Comparison of ENCODE assay signal across 8 mouse cellular contexts in genomic region chr5:148885821-148886609, GRCm38 (mm10). TPM values are rescaled to one million over a fixed set of nuclear protein-coding genes. Genes with fewer than 3 reads are reported as not detected.
DNase-seq lines count a peak whose midpoint lies in the region; TF ChIP-seq lines count a peak whose summit lies in the region.

No protein-coding gene starts in this region.

- H3K4me1 ChIP-seq in ES-Bruce4 (ENCODE audit: control insufficient read depth, insufficient read depth, low read length): no peaks in the 10 kb centered on the region
- no peaks in the 10 kb centered on the region for H3K4me1 ChIP-seq in liver, adult 2 months (ENCODE audit: control insufficient read depth, insufficient read depth, low read length)

- no peak for TF ChIP-seq CTCF in ES-Bruce4 (IDR thresholded peaks at IDR 0.05; ENCODE audit: low read depth, low read length)
- TF ChIP-seq CTCF in brain, embryonic 14.5 days (IDR thresholded peaks at IDR 0.05; ENCODE audit: borderline replicate concordance, extremely low read depth, insufficient read depth, insufficient read length): no peak
- TF ChIP-seq CTCF in liver, adult 2 months (IDR thresholded peaks at IDR 0.05; ENCODE audit: low read depth, low read length): no peak

- H3K9ac ChIP-seq in ES-Bruce4 (ENCODE audit: low read depth, poor library complexity, severe bottlenecking): no peak overlapping the region
- H3K9ac ChIP-seq in liver, adult 2 months (ENCODE audit: low read depth, low read length): no peak overlapping the region

- H3K9me3 ChIP-seq in ES-Bruce4 (replicated peaks; ENCODE audit: control insufficient read depth, insufficient read depth, low read length, poor library complexity, severe bottlenecking): no peaks in the 10 kb centered on the region

- peak; percentile 78 for DNase-seq in brain, embryonic 14.5 days (ENCODE audit: low read depth)
- DNase-seq in heart, postnatal 4 days: peak; percentile 33
- DNase-seq in liver, adult 2 months (ENCODE audit: extremely low read depth, low read depth, low spot score): peak; percentile 23
- peak; percentile 45 for DNase-seq in naive thymus-derived CD4-positive, alpha-beta T cell, adult 2 months (ENCODE audit: low read depth)
- DNase-seq in right cerebral cortex, postnatal 4 days: no peak
- no peak for DNase-seq in cerebellum, postnatal 25 days
- no peak for DNase-seq in layer of hippocampus, adult 9-11 months

- H3K27me3 ChIP-seq in ES-Bruce4 (ENCODE audit: control insufficient read depth, insufficient read depth, low read length, poor library complexity, severe bottlenecking): no peaks in the 10 kb centered on the region
- H3K27me3 ChIP-seq in liver, adult 2 months (ENCODE audit: control insufficient read depth, insufficient read depth, low read length): no peaks in the 10 kb centered on the region

- WGBS in liver, adult 2 months: 68% methylated on average over 22 of the region's 22 CpGs

- peak; percentile 10 for TF ChIP-seq POLR2A in ES-Bruce4 (IDR thresholded peaks at IDR 0.05; ENCODE audit: insufficient read depth, low read length)
- TF ChIP-seq POLR2A in brain, embryonic 14.5 days (IDR thresholded peaks at IDR 0.05; ENCODE audit: borderline replicate concordance, extremely low read depth, insufficient read depth, insufficient read length, poor library complexity, severe bottlenecking): no peak
- no peak for TF ChIP-seq POLR2A in liver, adult 2 months (IDR thresholded peaks at IDR 0.05; ENCODE audit: extremely low read depth, insufficient read depth, low read length)

- TF ChIP-seq EP300 in ES-Bruce4 (IDR thresholded peaks at IDR 0.05; ENCODE audit: insufficient read depth, low read depth, low read length): no peak

- no peaks in the 10 kb centered on the region for H3K79me2 ChIP-seq in liver, adult 2 months (ENCODE audit: control insufficient read depth, insufficient read depth, low read length)

- H3K36me3 ChIP-seq in ES-Bruce4 (ENCODE audit: control insufficient read depth, insufficient read depth, low read length, poor library complexity, severe bottlenecking): no peaks in the 10 kb centered on the region
- H3K36me3 ChIP-seq in liver, adult 2 months (ENCODE audit: control insufficient read depth, insufficient read depth, low read length): peaks cover 4% of the 10 kb centered on the region

- H3K27ac ChIP-seq in ES-Bruce4 (ENCODE audit: insufficient read depth, low read length): no peak overlapping the region
- no peak overlapping the region for H3K27ac ChIP-seq in liver, adult 2 months (replicated peaks; ENCODE audit: insufficient read depth, low read depth, low read length)

- peak overlapping the region; percentile 49 for H3K4me3 ChIP-seq in ES-Bruce4 (ENCODE audit: low read depth, low read length)
- H3K4me3 ChIP-seq in liver, adult 2 months (ENCODE audit: insufficient read depth, low read depth, low read length): no peak overlapping the region

RNA-seq across cellular contexts. Expression of gene Katnal1, which starts 43.1 kb away (rescaled TPM):
- polyA plus RNA-seq in ES-Bruce4 (2011; ENCODE audit: insufficient read depth, insufficient read length, low read depth, missing spikeins): 10.3 and 10.5 TPM in 2 replicates
- polyA plus RNA-seq in brain, embryonic 14.5 days (2012; rRNA removed): 21.4 and 27.0 TPM in 2 replicates
- total RNA-seq in heart, postnatal 4 days (2021): 10 to 100 TPM in 1 of 2 experiments, 1 to 10 TPM in 1; 9.6 to 11.0 TPM
- total RNA-seq in liver, adult 2 months (2014; rRNA removed): 3.9 and 4.2 TPM in 2 replicates
- polyA plus RNA-seq in liver, adult 2 months (2012; rRNA removed): 1.5 and 2.0 TPM in 2 replicates

Comparison
In these comparisons a context has a peak if more than half of its experiments do, and no peak if none do; other contexts are left out.
1. DNase-seq: peak in brain, embryonic 14.5 days (single experiment), heart, postnatal 4 days (single experiment), liver, adult 2 months (single experiment) and naive thymus-derived CD4-positive, alpha-beta T cell, adult 2 months (single experiment); none in right cerebral cortex, postnatal 4 days (single experiment), cerebellum, postnatal 25 days (0 of 2) and layer of hippocampus, adult 9-11 months (single experiment).